Mouse (Mus musculus) ES-Bruce4 (cell line): ENCODE measurements around the gene Abcc4. TPM values are rescaled to one million over a fixed set of nuclear protein-coding genes. Genes with fewer than 3 reads are reported as not detected.

Source experiments
- H3K27ac ChIP-seq: 2 replicates; pipeline ENCODE4 v1.5.1; 2012; ENCODE audit warnings: low read length, inconsistent platforms; ENCODE audit not compliant: insufficient read depth
- H3K27me3 ChIP-seq: 2 replicates; pipeline ENCODE4 v1.6.1; 2012; ENCODE audit warnings: mild to moderate bottlenecking, low read length, inconsistent platforms; ENCODE audit not compliant: control insufficient read depth, poor library complexity, insufficient read depth, severe bottlenecking
- H3K36me3 ChIP-seq: 2 replicates; pipeline ENCODE4 v1.6.1; 2012; ENCODE audit warnings: inconsistent platforms, mild to moderate bottlenecking, low read length, moderate library complexity; ENCODE audit not compliant: control insufficient read depth, poor library complexity, insufficient read depth, severe bottlenecking
- H3K4me1 ChIP-seq: one replicate; pipeline ENCODE4 v1.8.1; 2011; ENCODE audit warnings: low read length; ENCODE audit not compliant: control insufficient read depth, insufficient read depth
- H3K4me3 ChIP-seq: 2 replicates; pipeline ENCODE4 v1.5.1; 2011; ENCODE audit warnings: low read depth, mild to moderate bottlenecking, low read length
- H3K9ac ChIP-seq: 2 replicates; pipeline ENCODE4 v1.6.1; 2012; ENCODE audit warnings: low read depth, mild to moderate bottlenecking, inconsistent platforms; ENCODE audit not compliant: poor library complexity, severe bottlenecking
- H3K9me3 ChIP-seq: replicated peaks from 2 replicates; pipeline ENCODE4 v1.6.1; 2012; ENCODE audit warnings: mild to moderate bottlenecking, low read length, inconsistent platforms; ENCODE audit not compliant: control insufficient read depth, poor library complexity, insufficient read depth, severe bottlenecking
- CTCF ChIP-seq: IDR thresholded peaks from one replicate; pipeline ENCODE4 v1.8.1; 2011; ENCODE audit warnings: low read depth, low read length
- EP300 ChIP-seq: IDR thresholded peaks from 2 replicates; pipeline ENCODE4 v1.6.1; 2011; ENCODE audit warnings: low read depth, low read length; ENCODE audit not compliant: insufficient read depth
- POLR2A ChIP-seq: IDR thresholded peaks from one replicate; pipeline ENCODE4 v1.8.1; 2011; ENCODE audit warnings: low read length; ENCODE audit not compliant: insufficient read depth
- polyA plus RNA-seq: library from polyadenylated mRNA; stranded (reverse); fragments of >200 nt; gene quantifications from 2 replicates; pipeline ENCODE4 v1.2.4, GENCODE M21; 2011; ENCODE audit warnings: low read depth; ENCODE audit not compliant: missing spikeins, insufficient read depth, insufficient read length

Abcc4 gene
- polyA plus RNA-seq, 1 experiment: 32.2 TPM

GRCm38 (mm10) chr14:118572688-118573245 is 133.3 kb downstream of the Abcc4 start:
- Histone ChIP-seq H3K4me1 (no peaks in the 10 kb centered on the region), H3K9me3 (no peaks in the 10 kb centered on the region), H3K27me3 (no peaks in the 10 kb centered on the region), H3K27ac (no peak overlapping the region), H3K4me3 (no peak overlapping the region), H3K36me3 (0 out of 2 replicates have a peak, but pooled peaks cover 3% of the 10 kb centered on the region), H3K9ac (no peak overlapping the region)
- TF ChIP-seq CTCF: no peak
- TF ChIP-seq POLR2A: no peak
- no peak for TF ChIP-seq EP300

- H3K9ac ChIP-seq: no peak overlapping the region
- H3K27ac ChIP-seq: no peak overlapping the region
- no peaks in the 10 kb centered on the region for H3K27me3 ChIP-seq
- no peaks in the 10 kb centered on the region for H3K9me3 ChIP-seq
- 0 out of 2 replicates have a peak, but pooled peaks cover 2% of the 10 kb centered on the region for H3K36me3 ChIP-seq
- TF ChIP-seq CTCF: no peak
- TF ChIP-seq POLR2A: no peak
- TF ChIP-seq EP300: no peak
- H3K4me3 ChIP-seq: no peak overlapping the region
- H3K4me1 ChIP-seq: no peaks in the 10 kb centered on the region
Measured at GRCm38 (mm10) chr14:118569586-118569985, 136.4 kb downstream of the Abcc4 start.

GRCm38 (mm10) chr14:118568116-118568673 is 137.8 kb downstream of the Abcc4 start:
- Histone ChIP-seq H3K36me3 (0 out of 2 replicates have a peak, but pooled peaks cover 2% of the 10 kb centered on the region), H3K4me1 (no peaks in the 10 kb centered on the region), H3K4me3 (no peak overlapping the region), H3K9me3 (no peaks in the 10 kb centered on the region), H3K9ac (no peak overlapping the region), H3K27ac (no peak overlapping the region), H3K27me3 (no peaks in the 10 kb centered on the region)
- no peak for TF ChIP-seq EP300
- no peak for TF ChIP-seq POLR2A
- no peak for TF ChIP-seq CTCF

- H3K9ac ChIP-seq: no peak overlapping the region
- 0 out of 2 replicates have a peak, but pooled peaks cover 2% of the 10 kb centered on the region for H3K36me3 ChIP-seq
- H3K4me1 ChIP-seq: no peaks in the 10 kb centered on the region
- TF ChIP-seq CTCF (no peak), POLR2A (no peak), EP300 (no peak)
- H3K27me3 ChIP-seq: no peaks in the 10 kb centered on the region
- no peaks in the 10 kb centered on the region for H3K9me3 ChIP-seq
- no peak overlapping the region for H3K27ac ChIP-seq
- H3K4me3 ChIP-seq: no peak overlapping the region
Measured at GRCm38 (mm10) chr14:118566809-118567208, 139.2 kb downstream of the Abcc4 start.

GRCm38 (mm10) chr14:118566214-118566688 is 139.8 kb downstream of the Abcc4 start:
- no peaks in the 10 kb centered on the region for H3K27me3 ChIP-seq
- TF ChIP-seq POLR2A (no peak), CTCF (no peak), EP300 (no peak)
- H3K9me3 ChIP-seq: no peaks in the 10 kb centered on the region
- H3K4me3 ChIP-seq: no peak overlapping the region
- 0 out of 2 replicates have a peak, but pooled peaks cover 2% of the 10 kb centered on the region for H3K36me3 ChIP-seq
- no peaks in the 10 kb centered on the region for H3K4me1 ChIP-seq
- no peak overlapping the region for H3K27ac ChIP-seq
- no peak overlapping the region for H3K9ac ChIP-seq

DNA sequence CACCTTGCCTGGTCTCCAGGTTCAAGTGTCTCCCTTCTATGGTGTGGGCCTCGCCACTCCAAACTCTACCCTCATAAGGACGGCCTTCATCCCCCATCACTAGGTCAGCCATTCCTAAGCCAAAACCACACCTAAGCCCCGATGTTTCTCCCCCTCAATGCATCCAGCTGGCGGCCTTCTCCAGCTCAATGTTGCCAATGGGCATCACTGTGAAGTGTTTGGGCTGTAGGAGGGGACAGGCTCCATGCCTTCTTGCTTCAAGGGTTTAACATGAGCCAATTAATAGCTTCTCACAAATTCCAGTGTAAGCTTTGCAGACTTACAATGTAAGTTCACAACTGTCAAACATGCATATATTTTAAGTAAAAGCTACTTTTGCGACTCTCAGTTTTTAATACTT is 140.3 kb downstream of the Abcc4 start:
- Histone ChIP-seq H3K9me3 (no peaks in the 10 kb centered on the region), H3K4me3 (no peak overlapping the region), H3K27ac (no peak overlapping the region), H3K27me3 (no peaks in the 10 kb centered on the region), H3K9ac (no peak overlapping the region), H3K36me3 (0 out of 2 replicates have a peak, but pooled peaks cover 2% of the 10 kb centered on the region), H3K4me1 (no peaks in the 10 kb centered on the region)
- no peak for TF ChIP-seq POLR2A
- no peak for TF ChIP-seq EP300
- no peak for TF ChIP-seq CTCF
